8 mouse cellular contexts compared by ENCODE assay signal in genomic region chr19:37531200-37531845, GRCm38 (mm10). TPM values are rescaled to one million over a fixed set of nuclear protein-coding genes. Genes with fewer than 3 reads are reported as not detected.
DNase-seq lines count a peak whose midpoint lies in the region; ATAC-seq lines count a peak whose summit lies in the region.

No protein-coding gene starts in this region.

- no peak overlapping the region for H3K27ac ChIP-seq in forebrain, embryonic 13.5 days
- H3K27ac ChIP-seq in forebrain, embryonic 10.5 days = no peak overlapping the region
- H3K27ac ChIP-seq in midbrain, embryonic 11.5 days (ENCODE audit: low read depth, low read length) = no peak overlapping the region
- no peak overlapping the region for H3K27ac ChIP-seq in midbrain, embryonic 15.5 days
- H3K27ac ChIP-seq in forebrain, embryonic 14.5 days (ENCODE audit: low read depth, low read length) = no peak overlapping the region; the same call in 1 of the 2 replicates

- no peaks in the 10 kb centered on the region for H3K4me1 ChIP-seq in forebrain, embryonic 13.5 days
- peaks cover 7% of the 10 kb centered on the region for H3K4me1 ChIP-seq in forebrain, embryonic 10.5 days
- no peaks in the 10 kb centered on the region for H3K4me1 ChIP-seq in midbrain, embryonic 11.5 days (ENCODE audit: control insufficient read depth, insufficient read depth, low read length)
- no peaks in the 10 kb centered on the region for H3K4me1 ChIP-seq in midbrain, embryonic 15.5 days
- H3K4me1 ChIP-seq in forebrain, embryonic 14.5 days (ENCODE audit: control insufficient read depth, insufficient read depth, low read length) = no peaks in the 10 kb centered on the region

- no peaks in the 10 kb centered on the region for H3K36me3 ChIP-seq in forebrain, embryonic 13.5 days (ENCODE audit: poor library complexity, severe bottlenecking)
- no peaks in the 10 kb centered on the region for H3K36me3 ChIP-seq in forebrain, embryonic 10.5 days (replicated peaks)
- H3K36me3 ChIP-seq in midbrain, embryonic 11.5 days (ENCODE audit: control insufficient read depth, insufficient read depth, low read length) = no peaks in the 10 kb centered on the region
- H3K36me3 ChIP-seq in midbrain, embryonic 15.5 days (replicated peaks) = no peaks in the 10 kb centered on the region
- H3K36me3 ChIP-seq in forebrain, embryonic 14.5 days (ENCODE audit: control insufficient read depth, insufficient read depth, low read length) = no peaks in the 10 kb centered on the region

- no peak for DNase-seq in forebrain, embryonic 10.5 days (ENCODE audit: extremely low spot score, low spot score)
- DNase-seq in midbrain, embryonic 11.5 days (ENCODE audit: low spot score, missing footprints) = peak; percentile 86
- DNase-seq in forebrain, embryonic 14.5 days (ENCODE audit: low spot score) = peak; percentile 40
- DNase-seq in retina, postnatal 1 day = no peak
- no peak for DNase-seq in urinary bladder, postnatal 4 days (ENCODE audit: low spot score in 2 of 2)

- no peaks in the 10 kb centered on the region; the same call in 1 of the 2 replicates for H3K27me3 ChIP-seq in forebrain, embryonic 13.5 days
- peaks cover 5% of the 10 kb centered on the region; the same call in 1 of the 2 replicates for H3K27me3 ChIP-seq in forebrain, embryonic 10.5 days (ENCODE audit: poor library complexity, severe bottlenecking)
- no peaks in the 10 kb centered on the region for H3K27me3 ChIP-seq in midbrain, embryonic 11.5 days (ENCODE audit: control insufficient read depth, insufficient read depth, low read length)
- no peaks in the 10 kb centered on the region; the same call in 1 of the 2 replicates for H3K27me3 ChIP-seq in midbrain, embryonic 15.5 days (replicated peaks)
- no peaks in the 10 kb centered on the region for H3K27me3 ChIP-seq in forebrain, embryonic 14.5 days (replicated peaks; ENCODE audit: control insufficient read depth, insufficient read depth, low read length)

- no peaks in the 10 kb centered on the region for H3K9me3 ChIP-seq in forebrain, embryonic 13.5 days (replicated peaks)
- H3K9me3 ChIP-seq in forebrain, embryonic 10.5 days = no peaks in the 10 kb centered on the region
- no peaks in the 10 kb centered on the region for H3K9me3 ChIP-seq in midbrain, embryonic 11.5 days (ENCODE audit: control insufficient read depth, low read length)
- no peaks in the 10 kb centered on the region for H3K9me3 ChIP-seq in midbrain, embryonic 15.5 days
- H3K9me3 ChIP-seq in forebrain, embryonic 14.5 days (replicated peaks; ENCODE audit: control insufficient read depth, low read length) = no peaks in the 10 kb centered on the region

- peak; percentile 55; the same call in 1 of the 2 replicates for ATAC-seq in forebrain, embryonic 13.5 days
- no peak for ATAC-seq in midbrain, embryonic 11.5 days (ENCODE audit: low FRiP score)
- ATAC-seq in midbrain, embryonic 15.5 days (replicated peaks) = no peak
- no peak for ATAC-seq in forebrain, embryonic 14.5 days
- peak; percentile 45; the same call in 1 of the 2 replicates for ATAC-seq in neutrophil, adult 5-6 weeks (ENCODE audit: extremely low read depth, insufficient number of reproducible peaks, low FRiP score, poor library complexity, severe bottlenecking)

- H3K9ac ChIP-seq in forebrain, embryonic 13.5 days = no peak overlapping the region
- no peak overlapping the region for H3K9ac ChIP-seq in midbrain, embryonic 11.5 days (ENCODE audit: low read length)
- no peak overlapping the region for H3K9ac ChIP-seq in midbrain, embryonic 15.5 days
- H3K9ac ChIP-seq in forebrain, embryonic 14.5 days (ENCODE audit: low read length) = no peak overlapping the region

- no peak overlapping the region for H3K4me3 ChIP-seq in forebrain, embryonic 13.5 days
- H3K4me3 ChIP-seq in forebrain, embryonic 10.5 days = no peak overlapping the region
- H3K4me3 ChIP-seq in midbrain, embryonic 11.5 days (ENCODE audit: low read depth, low read length) = no peak overlapping the region
- no peak overlapping the region for H3K4me3 ChIP-seq in midbrain, embryonic 15.5 days
- H3K4me3 ChIP-seq in forebrain, embryonic 14.5 days (ENCODE audit: low read depth, low read length) = no peak overlapping the region

- 53% methylated on average over 7 of the region's 7 CpGs for WGBS in forebrain, embryonic 13.5 days
- WGBS in forebrain, embryonic 10.5 days = 56% methylated on average over 7 of the region's 7 CpGs
- 57% methylated on average over 7 of the region's 7 CpGs for WGBS in midbrain, embryonic 11.5 days
- 53% methylated on average over 7 of the region's 7 CpGs for WGBS in midbrain, embryonic 15.5 days
- WGBS in forebrain, embryonic 14.5 days = 42% methylated on average over 7 of the region's 7 CpGs

- no peak overlapping the region for H3K4me2 ChIP-seq in forebrain, embryonic 13.5 days
- no peak overlapping the region for H3K4me2 ChIP-seq in midbrain, embryonic 11.5 days
- H3K4me2 ChIP-seq in midbrain, embryonic 15.5 days = no peak overlapping the region
- no peak overlapping the region for H3K4me2 ChIP-seq in forebrain, embryonic 14.5 days (ENCODE audit: low read length)

RNA-seq across cellular contexts. Expression of gene Exoc6, which starts 18.9 kb away (rescaled TPM):
- 10.5 and 13.6 TPM in 2 replicates for polyA plus RNA-seq in forebrain, embryonic 13.5 days (2015; fragmentation: Nextera tagmentation; extraction: Ambion mirVana)
- polyA plus RNA-seq in forebrain, embryonic 10.5 days (2016; fragmentation: Nextera tagmentation; extraction: Ambion mirVana) = 9.3 and 9.6 TPM in 2 replicates
- polyA plus RNA-seq in midbrain, embryonic 11.5 days (2014; fragmentation: Nextera tagmentation; extraction: Ambion mirVana) = 8.6 and 9.6 TPM in 2 replicates
- 19.6 and 22.1 TPM in 2 replicates for polyA plus RNA-seq in midbrain, embryonic 15.5 days (2015; fragmentation: Nextera tagmentation; extraction: Ambion mirVana)
- polyA plus RNA-seq in forebrain, embryonic 14.5 days (2014; fragmentation: Nextera tagmentation; extraction: Ambion mirVana) = 23.2 and 29.9 TPM in 2 replicates
- 65.1 and 69.9 TPM in 2 replicates for total RNA-seq in neutrophil, adult 5-6 weeks (2017)

Comparison
In these comparisons a context has a peak if more than half of its experiments do, and no peak if none do; other contexts are left out.
1. ATAC-seq: peak in forebrain, embryonic 13.5 days (single experiment) and neutrophil, adult 5-6 weeks (single experiment); none in midbrain, embryonic 11.5 days (single experiment), midbrain, embryonic 15.5 days (single experiment) and forebrain, embryonic 14.5 days (single experiment).
2. DNase-seq: peak in midbrain, embryonic 11.5 days (single experiment) and forebrain, embryonic 14.5 days (single experiment); none in forebrain, embryonic 10.5 days (single experiment), retina, postnatal 1 day (single experiment) and urinary bladder, postnatal 4 days (0 of 2).